Mouse (Mus musculus) T-helper 1 cell (primary cell): ENCODE data around the gene Siva1.

ENCODE experiments used
- in situ Hi-C: fragments of 300-600 bp; cut with MboI, MseI; formaldehyde crosslinking; loops from one replicate; pipeline ENCODE4 v1.15.1; 2025; ENCODE audit warnings: high pct_unique_total_duplicates

Siva1 gene

DNA sequence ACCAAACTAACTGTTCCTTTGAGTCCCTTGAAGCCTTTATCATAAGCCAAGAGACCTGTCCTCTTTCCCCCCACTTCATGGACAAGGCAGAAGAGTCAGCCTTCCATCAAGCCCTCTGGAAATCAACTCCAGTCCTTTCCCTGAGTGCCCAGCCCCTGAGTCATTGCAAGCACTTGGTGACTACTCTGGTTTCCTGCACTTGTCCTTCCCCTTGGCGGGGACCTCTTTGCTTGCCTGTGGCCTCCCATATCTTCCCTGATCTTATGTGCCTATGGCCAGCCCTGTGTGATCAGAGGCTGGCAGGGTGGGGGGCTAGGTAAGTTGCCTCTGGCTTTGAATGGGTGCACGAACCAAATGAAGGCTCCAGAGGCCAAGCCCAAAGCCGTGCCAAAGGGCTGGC, 22.6 kb upstream of the Siva1 start:
- in situ Hi-C loops: no loop called here

DNA sequence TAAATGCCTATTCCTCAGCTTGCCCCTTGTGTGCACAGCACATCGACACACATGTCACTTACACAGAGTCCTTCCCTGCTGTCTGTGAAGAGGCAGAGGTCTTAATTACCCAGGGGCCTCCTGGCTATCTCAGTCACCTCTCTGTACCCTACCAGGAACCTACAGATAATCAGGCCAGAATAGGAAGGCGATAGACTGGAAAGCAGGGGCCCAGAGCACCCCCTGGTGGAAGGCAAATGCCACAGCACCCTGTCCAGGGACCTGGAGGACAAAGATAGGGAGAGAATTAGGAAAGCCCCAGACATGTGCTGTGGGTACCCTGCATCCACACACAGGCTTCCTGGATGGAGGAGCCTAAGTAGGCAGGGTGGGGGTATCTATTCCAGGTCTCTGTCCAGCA, 20.7 kb upstream of the Siva1 start:
- in situ Hi-C loops: no loop called here

DNA sequence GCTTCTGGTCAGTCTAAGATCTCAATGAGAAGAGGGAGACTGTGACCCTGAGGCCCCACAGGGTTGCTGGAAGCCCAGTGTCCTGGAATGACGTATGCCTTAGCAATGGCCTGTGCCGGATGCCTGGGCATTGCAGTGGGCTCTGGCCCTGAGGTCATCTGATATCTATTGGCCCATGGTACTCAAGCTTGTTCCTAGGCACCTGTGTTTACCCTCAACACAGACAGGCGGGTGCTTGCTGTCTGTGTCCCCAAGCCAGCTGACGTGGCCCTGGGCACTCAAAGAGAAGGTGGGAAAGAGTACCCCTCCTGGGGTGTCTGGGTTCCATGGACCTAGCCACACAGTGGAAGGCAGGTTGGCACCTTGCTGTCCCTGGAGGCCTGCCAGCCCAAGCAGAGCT, 18.8 kb upstream of the Siva1 start:
- in situ Hi-C loops: no loop called here

GRCm38 (mm10) chr12:112626455-112626854, 18.0 kb upstream of the Siva1 start:
- in situ Hi-C loops: no loop called here

GRCm38 (mm10) chr12:112627097-112627881, 17.2 kb upstream of the Siva1 start:
- in situ Hi-C loops: no loop called here

DNA sequence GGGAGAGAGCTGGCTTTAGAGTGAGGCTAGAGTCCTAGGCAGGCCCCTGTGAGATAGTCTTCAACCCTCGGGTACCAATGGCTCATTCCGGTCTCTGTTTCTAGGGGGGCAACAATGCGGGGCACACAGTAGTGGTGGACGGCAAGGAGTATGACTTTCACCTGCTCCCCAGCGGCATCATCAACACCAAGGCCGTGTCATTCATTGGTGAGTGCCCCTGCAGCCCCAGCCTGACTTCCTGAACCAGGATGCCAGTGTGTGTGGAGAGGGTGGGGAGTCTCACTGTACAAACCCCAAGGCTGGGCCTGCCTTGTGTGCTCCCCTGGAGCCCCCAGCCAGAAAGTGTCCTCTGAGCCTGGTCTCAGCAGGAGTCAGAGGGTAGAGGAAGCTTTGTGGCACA, 16.3 kb upstream of the Siva1 start:
- in situ Hi-C loops: no loop called here

DNA sequence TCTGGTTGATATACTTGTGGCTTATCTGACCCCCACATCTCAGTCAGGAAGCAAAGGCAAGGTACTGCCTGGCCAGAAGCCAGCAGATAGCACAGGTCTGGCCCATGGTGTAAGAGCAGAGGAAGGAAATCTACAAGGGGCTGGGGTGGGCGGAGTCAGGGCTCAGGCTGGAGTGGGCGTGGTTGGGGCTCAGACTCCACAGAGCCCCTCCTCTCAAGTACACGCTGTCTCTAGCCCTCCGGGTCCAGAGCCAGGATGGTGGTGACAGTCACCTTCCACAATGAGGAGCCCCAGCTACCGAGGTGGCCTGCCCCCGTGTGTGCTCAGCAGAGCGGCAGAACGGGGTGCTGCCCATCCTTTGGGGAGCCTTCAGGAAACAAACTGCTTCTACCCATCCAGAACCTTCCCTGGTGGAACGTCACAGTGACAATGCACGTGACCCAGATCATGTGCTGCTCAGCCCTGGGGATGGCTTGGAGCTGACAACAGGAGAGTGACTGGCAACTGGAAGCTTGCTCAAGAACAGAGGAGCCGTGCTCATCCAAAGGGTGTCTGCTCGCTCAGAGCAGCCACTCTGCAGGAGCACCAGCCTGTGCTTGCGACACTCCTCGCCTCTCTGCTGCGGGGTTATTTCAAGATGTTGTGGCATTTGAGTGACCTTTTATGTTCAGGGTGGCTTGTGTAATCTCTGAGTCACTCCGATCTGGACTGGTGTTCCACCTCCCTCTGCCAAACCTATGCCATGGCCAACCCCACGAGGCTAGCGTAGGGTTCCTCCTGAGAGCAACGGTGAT, 15.4 kb upstream of the Siva1 start:
- in situ Hi-C loops: no loop called here

DNA sequence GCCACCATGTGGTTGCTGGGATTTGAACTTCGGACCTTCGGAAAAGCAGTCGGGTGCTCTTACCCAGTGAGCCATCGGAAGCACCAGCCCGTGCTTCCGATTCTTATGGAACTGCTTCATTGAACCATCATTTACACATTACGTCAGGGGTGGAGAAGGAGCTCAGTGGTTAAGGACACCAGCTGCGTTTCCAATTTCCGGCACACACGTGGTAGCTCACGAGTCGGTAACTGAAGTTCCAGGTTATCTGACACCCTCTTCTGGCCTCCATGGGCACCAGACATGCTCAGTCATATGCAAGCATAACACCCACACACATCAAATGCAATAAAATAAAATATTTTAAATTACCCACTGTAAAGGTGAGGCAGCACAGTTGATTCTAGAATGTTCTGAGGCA, 14.4 kb upstream of the Siva1 start:
- in situ Hi-C loops: no loop called here

GRCm38 (mm10) chr12:112630796-112631195, 13.7 kb upstream of the Siva1 start:
- in situ Hi-C loops: no loop called here

- in situ Hi-C loops: no loop called here
These were observed 13.0 kb upstream of the Siva1 start for GRCm38 (mm10) chr12:112631472-112631871.

- in situ Hi-C loops: no loop called here
These were observed 12.2 kb upstream of the Siva1 start for GRCm38 (mm10) chr12:112632084-112632777.

GRCm38 (mm10) chr12:112632907-112633306, 11.6 kb upstream of the Siva1 start:
- in situ Hi-C loops: no loop called here

GRCm38 (mm10) chr12:112633686-112634085, 10.8 kb upstream of the Siva1 start:
- in situ Hi-C loops: no loop called here

GRCm38 (mm10) chr12:112639526-112639925, 5.0 kb upstream of the Siva1 start:
- in situ Hi-C loops: no loop called here

DNA sequence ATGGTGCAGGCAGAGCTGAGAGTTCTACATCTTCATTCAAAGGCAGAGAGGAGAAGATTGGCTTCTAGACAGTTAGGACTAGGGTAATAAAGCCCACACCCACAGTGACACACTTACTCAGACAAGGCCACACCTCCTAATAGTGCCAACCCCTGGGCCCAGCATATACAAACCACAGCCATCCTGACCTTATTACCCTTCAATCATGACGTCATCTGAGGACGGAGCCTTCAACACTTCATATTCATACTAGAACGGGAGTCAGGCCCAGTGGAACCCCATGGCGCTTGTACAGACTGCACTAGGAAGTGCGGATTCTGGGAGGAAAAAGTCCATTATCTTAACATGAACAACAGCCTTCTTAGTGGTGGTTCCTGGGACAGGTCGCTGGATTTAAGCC, 1.4 kb upstream of the Siva1 start:
- in situ Hi-C loops: no loop called here

GRCm38 (mm10) chr12:112644855-112645506, 502 bp downstream of the Siva1 start:
- in situ Hi-C loops: no loop called here

- in situ Hi-C loops: no loop called here
These were observed 1.7 kb downstream of the Siva1 start for GRCm38 (mm10) chr12:112646139-112646538.

DNA sequence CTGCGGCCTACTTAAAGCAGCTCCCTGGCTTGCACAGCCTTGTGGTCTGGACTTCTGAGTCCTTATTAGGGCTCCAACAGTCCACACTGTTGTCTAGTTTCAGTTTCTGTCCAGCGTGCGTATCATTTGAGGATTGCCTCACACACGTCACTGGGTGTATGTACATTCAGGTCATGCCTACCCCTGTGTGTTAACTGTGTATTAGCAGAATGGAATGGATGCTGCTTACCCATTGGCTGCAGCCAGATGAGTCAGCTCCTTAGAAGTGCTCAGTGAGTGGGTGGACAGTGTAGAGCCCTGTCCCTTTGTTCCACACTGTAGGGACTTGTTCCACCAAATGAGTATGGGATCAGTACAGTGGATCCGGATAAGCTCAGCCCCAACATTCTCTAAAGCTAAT, 3.6 kb downstream of the Siva1 start:
- in situ Hi-C loops: no loop called here

DNA sequence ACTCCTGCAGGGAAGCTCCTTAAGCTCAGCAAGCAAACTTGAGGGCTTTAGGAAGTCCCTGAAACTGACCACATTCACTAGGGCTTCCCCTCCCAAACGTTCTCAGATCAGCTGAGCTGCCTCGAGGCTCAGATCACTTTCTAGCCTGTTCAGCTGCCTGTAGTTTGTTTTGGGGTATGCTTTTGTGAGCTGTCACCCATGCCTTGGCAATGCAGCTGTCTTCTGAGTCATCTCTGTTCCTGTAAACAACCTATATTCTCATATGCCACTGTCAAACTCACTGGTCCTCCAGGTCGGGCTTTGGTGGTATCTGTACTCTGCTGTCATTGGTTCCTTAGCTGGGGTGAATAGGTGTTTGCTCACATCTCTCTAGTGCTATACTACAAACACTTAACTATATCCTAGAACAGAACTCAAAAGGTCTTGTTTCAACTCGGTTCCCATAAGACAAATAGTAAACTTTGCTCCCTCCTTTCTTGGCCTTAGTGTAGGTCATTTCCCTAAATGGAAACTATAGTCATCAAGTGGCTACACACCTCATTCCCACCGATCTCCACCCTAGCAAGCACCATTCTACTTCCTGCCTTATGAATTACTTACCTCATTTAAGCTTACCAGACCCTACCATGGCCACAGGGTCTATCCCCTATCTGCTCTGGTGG, 7.4 kb downstream of the Siva1 start:
- in situ Hi-C loops: loop anchor here (10.0 kb wide), 1 partner anchor 977 kb away; the partner anchor contains the start of genes Ckb and Trmt61a

DNA sequence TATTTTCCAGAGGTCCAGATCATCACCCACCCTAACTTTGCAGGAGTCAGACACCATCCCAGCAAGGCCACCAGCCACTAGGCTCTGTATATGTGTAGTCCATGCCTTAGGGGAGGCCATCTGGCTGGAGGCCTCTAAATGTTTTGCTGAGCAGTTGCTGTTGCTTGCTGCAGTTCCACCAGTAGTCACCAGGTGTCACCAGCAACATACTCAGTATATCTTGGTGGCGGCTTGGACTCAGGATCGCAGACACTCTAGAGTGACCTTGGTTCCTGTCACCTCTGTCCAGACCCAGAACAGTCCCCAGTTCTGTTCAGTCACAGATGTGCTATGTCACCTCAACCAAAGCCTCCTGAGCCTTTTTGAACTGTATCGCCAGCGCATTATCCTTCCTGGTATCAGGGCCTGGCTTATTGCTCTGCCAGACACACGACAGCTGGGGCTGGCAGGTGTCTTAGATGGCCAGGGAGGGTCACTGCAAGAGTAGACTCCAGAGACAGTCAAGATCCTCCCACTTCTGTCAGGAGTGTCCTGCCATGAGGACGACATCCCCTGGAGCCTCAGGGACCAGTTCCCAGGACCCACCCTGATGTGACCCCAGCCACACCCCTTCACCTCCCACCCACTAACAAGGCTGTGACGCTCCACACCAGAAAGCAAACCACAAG, 8.8 kb downstream of the Siva1 start:
- in situ Hi-C loops: loop anchor here (10.0 kb wide), 1 partner anchor 978 kb away; the partner anchor contains the start of genes Ckb and Trmt61a

GRCm38 (mm10) chr12:112654076-112654475, 9.6 kb downstream of the Siva1 start:
- in situ Hi-C loops: loop anchor here (10.0 kb wide), 1 partner anchor 979 kb away; the partner anchor contains the start of genes Ckb and Trmt61a
